Mouse (Mus musculus) C2C12 (cell line): ENCODE data around the gene Slc24a4. TPM values are rescaled to one million over a fixed set of nuclear protein-coding genes. Genes with fewer than 3 reads are reported as not detected.

Source experiments
- H3K27me3 ChIP-seq: one replicate; pipeline ENCODE4 v1.6.1; 2011; ENCODE audit not compliant: control insufficient read depth, insufficient read depth, insufficient read length
- H3K36me3 ChIP-seq: one replicate; pipeline ENCODE4 v1.6.1; 2011; ENCODE audit not compliant: control insufficient read depth, insufficient read depth
- H3K4me3 ChIP-seq: one replicate; pipeline ENCODE4 v1.5.1; 2011; ENCODE audit warnings: mild to moderate bottlenecking, control low read depth; ENCODE audit not compliant: poor library complexity, insufficient read depth, severe bottlenecking
- H3K79me2 ChIP-seq: one replicate; pipeline ENCODE4 v1.6.1; 2011; ENCODE audit not compliant: control insufficient read depth, insufficient read depth
- H3K79me3 ChIP-seq: one replicate; pipeline ENCODE4 v1.6.1; 2011; ENCODE audit warnings: low read depth, control low read depth
- H3ac ChIP-seq: one replicate; pipeline ENCODE3; 2011; ENCODE audit warnings: low read depth; ENCODE audit not compliant: control insufficient read depth, insufficient read length
- CEBPB ChIP-seq: IDR thresholded peaks from one replicate; pipeline ENCODE4 v1.6.1; 2011; ENCODE audit warnings: low read depth, mild to moderate bottlenecking, control low read depth, moderate library complexity
- CTCF ChIP-seq: IDR thresholded peaks from one replicate; pipeline ENCODE4 v1.5.1; 2011; ENCODE audit not compliant: control insufficient read depth, insufficient read depth, insufficient read length
- FOSL1 ChIP-seq: IDR thresholded peaks from one replicate; pipeline ENCODE4 v1.8.0; 2011; ENCODE audit warnings: mild to moderate bottlenecking, low read length; ENCODE audit not compliant: poor library complexity, insufficient read depth, severe bottlenecking
- MAX ChIP-seq: IDR thresholded peaks from one replicate; pipeline ENCODE4 v1.6.1; 2011; ENCODE audit warnings: mild to moderate bottlenecking, control low read depth
- MYOD1 ChIP-seq: IDR thresholded peaks from one replicate; pipeline ENCODE4 v1.6.1; 2011; ENCODE audit warnings: low read depth; ENCODE audit not compliant: control insufficient read depth, insufficient read length
- MYOG ChIP-seq: IDR thresholded peaks from one replicate; pipeline ENCODE4 v1.6.1; 2011; ENCODE audit not compliant: control insufficient read depth, insufficient read length; ENCODE audit errors: extremely low read depth
- USF1 ChIP-seq: IDR thresholded peaks from one replicate; pipeline ENCODE4 v1.6.1; 2011; ENCODE audit warnings: low read depth, mild to moderate bottlenecking, control low read depth, moderate library complexity
- polyA plus RNA-seq: library from polyadenylated mRNA; unstranded; fragments of >200 nt; fragmentation: generic; extraction: Trizol; gene quantifications from one replicate; pipeline ENCODE4 v1.2.1, GENCODE M21; 2012; ENCODE audit warnings: missing spikeins

The Slc24a4 gene
- polyA plus RNA-seq, 1 experiment, result not detected

DNA sequence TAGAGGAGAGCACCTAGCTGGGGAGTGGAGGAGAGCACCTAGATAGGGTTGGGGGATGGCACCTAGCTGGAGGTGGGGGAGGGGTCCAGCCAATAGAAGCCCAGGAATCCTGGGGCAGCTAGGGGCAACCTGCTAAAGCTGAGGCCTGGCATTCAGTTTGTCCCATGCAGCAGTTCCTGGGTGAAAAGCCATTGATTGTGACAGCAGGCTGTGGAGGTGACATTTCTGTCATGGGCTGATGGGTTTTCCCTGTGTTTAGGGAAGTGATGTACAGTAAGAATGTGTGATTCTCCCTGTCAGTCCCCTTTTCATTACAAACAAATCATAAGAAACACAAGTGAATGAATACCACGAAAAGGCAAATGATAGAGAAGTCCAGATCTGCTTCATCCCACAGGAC lies 167.8 kb downstream of the Slc24a4 start:
- Histone ChIP-seq H3K27me3 (no peaks in the 10 kb centered on the region), H3K4me3 (no peak overlapping the region), H3K36me3 (no peaks in the 10 kb centered on the region), H3K79me2 (peaks cover 68% of the 10 kb centered on the region), H3K79me3 (peaks cover 38% of the 10 kb centered on the region), H3ac (no peak overlapping the region)
- TF ChIP-seq FOSL1 (no peak), MYOD1 (no peak), MYOG (no peak), CTCF (no peak), MAX (no peak), CEBPB (no peak), USF1 (no peak)

DNA sequence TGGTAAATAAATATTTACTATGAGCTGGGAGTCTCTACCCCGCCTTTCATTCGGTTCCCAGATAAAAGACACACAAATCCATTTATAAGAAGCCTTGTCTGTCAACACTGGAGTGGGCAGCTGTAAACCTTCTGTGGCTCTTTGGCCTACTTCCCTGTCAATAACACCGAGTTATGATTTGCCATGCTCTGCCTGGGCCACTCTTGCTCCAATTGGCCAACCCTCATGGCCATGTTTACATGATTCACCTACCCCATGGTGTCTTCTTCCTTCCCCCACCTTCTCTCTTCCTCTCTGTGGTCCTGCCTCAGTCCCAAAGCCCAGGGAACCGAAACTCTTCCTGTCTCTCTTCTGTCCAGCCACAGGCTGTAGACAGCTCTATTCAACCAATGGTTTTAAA lies 168.4 kb downstream of the Slc24a4 start:
- Histone ChIP-seq H3K79me2 (peaks cover 62% of the 10 kb centered on the region), H3K79me3 (peaks cover 35% of the 10 kb centered on the region), H3ac (no peak overlapping the region), H3K27me3 (no peaks in the 10 kb centered on the region), H3K4me3 (no peak overlapping the region), H3K36me3 (no peaks in the 10 kb centered on the region)
- no peak for TF ChIP-seq MYOG
- no peak for TF ChIP-seq MYOD1
- TF ChIP-seq CEBPB, result no peak
- no peak for TF ChIP-seq FOSL1

DNA sequence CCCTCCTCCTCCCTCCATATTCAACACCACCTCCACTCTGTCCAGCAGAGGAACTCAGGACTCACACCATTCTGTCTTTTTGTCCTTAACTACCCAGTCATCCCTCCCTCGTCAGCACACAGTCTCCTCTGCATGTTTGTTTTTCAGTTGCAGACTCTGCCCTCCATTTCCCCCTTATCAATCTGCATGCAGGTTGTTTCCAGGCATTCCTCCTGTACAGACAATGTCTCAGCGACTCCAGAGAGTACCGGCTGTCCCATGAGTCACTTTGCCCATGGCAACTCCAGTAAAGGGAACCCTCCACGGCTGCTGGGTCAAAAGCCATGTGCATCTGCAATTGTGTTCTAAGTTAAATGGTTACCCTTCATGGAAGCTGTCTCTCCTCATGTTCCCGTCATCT lies 170.7 kb downstream of the Slc24a4 start:
- H3K79me2 ChIP-seq, result peaks cover 52% of the 10 kb centered on the region
- H3K36me3 ChIP-seq, result no peaks in the 10 kb centered on the region
- H3ac ChIP-seq, result no peak overlapping the region
- TF ChIP-seq CEBPB (no peak), MAX (no peak), FOSL1 (no peak), MYOG (no peak), CTCF (no peak), MYOD1 (no peak), USF1 (no peak)
- H3K4me3 ChIP-seq, result no peak overlapping the region
- no peaks in the 10 kb centered on the region for H3K27me3 ChIP-seq
- H3K79me3 ChIP-seq, result peaks cover 20% of the 10 kb centered on the region

DNA sequence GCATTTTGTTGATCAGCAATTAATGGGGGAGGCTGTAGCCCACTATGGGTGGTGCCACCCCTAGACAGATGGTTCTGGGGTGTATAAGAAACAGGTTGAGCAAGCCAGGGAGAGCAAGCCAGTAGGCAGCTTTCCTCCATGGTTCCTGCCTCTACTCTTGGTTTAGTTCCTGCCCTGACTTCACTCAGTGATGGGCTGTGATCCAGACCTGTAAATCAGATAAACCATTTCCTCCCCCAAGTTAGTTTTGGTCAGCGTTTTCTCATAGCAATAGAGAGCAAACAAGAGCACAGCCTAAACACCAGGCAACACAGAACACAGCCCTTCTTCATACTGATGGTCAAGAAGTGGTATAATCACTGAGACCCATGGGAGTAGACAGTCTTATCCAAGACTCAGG lies 173.1 kb downstream of the Slc24a4 start:
- H3K27me3 ChIP-seq, result no peaks in the 10 kb centered on the region
- H3K79me3 ChIP-seq, result peaks cover 25% of the 10 kb centered on the region
- H3ac ChIP-seq, result no peak overlapping the region
- peaks cover 61% of the 10 kb centered on the region for H3K79me2 ChIP-seq
- TF ChIP-seq CTCF, result no peak
- no peak for TF ChIP-seq CEBPB
- no peak for TF ChIP-seq USF1
- TF ChIP-seq MYOD1, result no peak
- H3K36me3 ChIP-seq, result no peaks in the 10 kb centered on the region
- H3K4me3 ChIP-seq, result no peak overlapping the region

DNA sequence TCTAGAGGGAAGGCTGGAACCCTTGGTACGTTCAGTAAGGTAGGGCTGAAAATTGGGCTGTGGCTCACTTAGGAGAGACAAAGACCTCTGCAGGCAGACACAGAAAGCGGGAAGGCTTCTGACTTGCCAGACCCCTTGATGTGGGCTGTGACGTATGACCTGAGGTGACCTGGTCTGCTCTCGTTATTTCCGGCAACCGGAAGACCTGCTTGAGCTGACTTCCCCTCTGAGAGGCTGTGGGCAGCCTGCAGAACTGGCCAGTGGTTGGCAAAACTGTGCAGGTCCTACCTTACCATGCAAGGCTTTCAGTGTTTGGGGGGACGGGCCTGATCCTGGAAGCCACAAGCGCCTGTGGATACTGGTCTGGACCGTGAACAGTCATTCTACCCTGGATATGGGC lies 173.8 kb downstream of the Slc24a4 start:
- Histone ChIP-seq H3K79me2 (peaks cover 61% of the 10 kb centered on the region), H3ac (no peak overlapping the region)

DNA sequence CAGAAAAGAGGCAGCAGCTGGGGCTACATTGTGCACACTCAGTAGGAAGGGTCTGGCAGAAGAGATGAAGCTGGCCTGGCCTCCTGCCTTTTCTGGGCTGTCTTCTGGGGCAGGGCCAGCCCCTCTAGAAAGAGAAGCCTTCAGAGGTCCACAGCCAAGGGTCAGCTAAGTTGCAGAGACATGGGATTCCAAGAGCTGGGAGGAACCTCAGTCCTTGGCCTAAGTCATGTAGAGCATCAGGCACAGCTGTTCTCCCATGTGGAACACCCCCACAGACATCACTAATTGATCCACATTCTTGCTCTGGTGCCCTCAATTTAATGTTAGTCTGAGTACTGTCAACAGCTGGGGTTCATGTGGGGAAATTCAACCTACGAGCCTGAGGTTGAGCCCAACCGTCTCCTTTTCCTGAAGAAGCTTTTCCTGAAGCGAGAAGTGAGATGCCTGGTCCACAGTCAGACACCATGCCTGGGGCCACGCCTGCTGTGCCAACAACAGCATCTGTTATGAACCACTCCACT lies 174.4 kb downstream of the Slc24a4 start:
- peak; percentile 75 for TF ChIP-seq MYOD1
- no peak for TF ChIP-seq CTCF
- no peak for TF ChIP-seq CEBPB
- no peak for TF ChIP-seq USF1
- TF ChIP-seq MYOG, result no peak
- no peak for TF ChIP-seq FOSL1
- no peak for TF ChIP-seq MAX
- peaks cover 60% of the 10 kb centered on the region for H3K79me2 ChIP-seq

More for the DNA sequence above, 173.8 kb downstream of the Slc24a4 start:
- no peak overlapping the region for H3K4me3 ChIP-seq
- no peaks in the 10 kb centered on the region for H3K27me3 ChIP-seq
- H3K79me3 ChIP-seq, result peaks cover 29% of the 10 kb centered on the region
- no peaks in the 10 kb centered on the region for H3K36me3 ChIP-seq
- TF ChIP-seq MAX (no peak), CTCF (no peak), MYOG (no peak), USF1 (no peak), MYOD1 (no peak), CEBPB (no peak), FOSL1 (no peak)

More for the DNA sequence above, 174.4 kb downstream of the Slc24a4 start:
- Histone ChIP-seq H3ac (no peak overlapping the region), H3K27me3 (no peaks in the 10 kb centered on the region), H3K4me3 (no peak overlapping the region), H3K36me3 (no peaks in the 10 kb centered on the region), H3K79me3 (peaks cover 26% of the 10 kb centered on the region)
